Mouse (Mus musculus): ENCODE results near the gene Vmn1r45. TPM values are rescaled to one million over a fixed set of nuclear protein-coding genes. Genes with fewer than 3 reads are reported as not detected.
"Not testable (repeated sequence)": the region's sequence is repeated elsewhere in the genome, so short reads cannot be mapped to it uniquely, and the experiment has no call there.

Vmn1r45 gene
- polyA plus RNA-seq (2011; ENCODE audit: insufficient read depth, insufficient read length, low read depth, missing spikeins): not detected in 2 replicates

DNA sequence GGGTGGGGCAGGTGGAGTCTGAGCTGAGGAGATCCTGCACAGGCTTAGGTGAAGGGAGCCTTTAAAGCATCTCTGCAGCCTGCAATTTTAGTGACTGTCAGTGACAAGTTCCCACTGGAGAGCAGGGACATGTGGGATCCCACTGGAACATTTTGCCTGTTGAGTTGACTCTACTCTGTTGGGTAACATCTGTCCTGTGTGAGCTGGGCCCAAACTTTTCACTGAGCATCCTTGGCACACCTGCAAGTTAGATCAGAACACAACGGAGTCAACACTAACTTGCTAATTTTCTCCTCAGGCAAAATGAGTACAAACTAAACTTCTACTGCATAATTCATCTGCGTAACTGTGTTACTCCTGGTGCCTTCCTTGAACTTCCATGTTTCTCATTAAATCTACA, at the start of gene Vmn1r45:
TSS of gene Vmn1r45 (minus strand) at position 101 of the 400 bp plus-strand sequence.
- not testable (repeated sequence) for H3K4me3 ChIP-seq (ENCODE audit: low read depth, low read length); H3K4me1 ChIP-seq (ENCODE audit: control insufficient read depth, insufficient read depth, low read length); H3K9me3 ChIP-seq (replicated peaks; ENCODE audit: control insufficient read depth, insufficient read depth, low read length, poor library complexity, severe bottlenecking); H3K36me3 ChIP-seq (ENCODE audit: control insufficient read depth, insufficient read depth, low read length, poor library complexity, severe bottlenecking); H3K27ac ChIP-seq (ENCODE audit: insufficient read depth, low read length); H3K9ac ChIP-seq (ENCODE audit: low read depth, poor library complexity, severe bottlenecking); H3K27me3 ChIP-seq (ENCODE audit: control insufficient read depth, insufficient read depth, low read length, poor library complexity, severe bottlenecking)

DNA sequence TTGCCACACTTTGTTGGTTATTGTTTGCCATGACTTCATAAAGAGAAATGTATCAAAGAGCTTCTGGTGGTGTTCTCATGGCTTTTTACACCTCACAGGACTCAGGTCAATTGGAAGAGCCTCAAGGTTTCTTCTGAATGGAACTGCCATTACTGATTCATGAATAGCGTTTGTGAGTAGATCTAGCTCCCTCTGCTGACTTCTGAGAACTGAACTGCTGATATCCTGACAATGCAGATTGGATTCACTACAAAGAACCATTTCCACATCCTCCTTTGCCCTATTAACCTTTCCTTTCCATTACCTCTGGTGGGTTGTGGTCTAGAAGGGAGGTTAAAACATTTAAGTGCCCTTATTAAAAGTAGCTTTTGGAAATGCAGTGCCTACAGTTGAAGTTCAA, 45.6 kb upstream of the Vmn1r45 start:
- Histone ChIP-seq H3K27ac (ENCODE audit: insufficient read depth, low read length) (no peak overlapping the region), H3K36me3 (ENCODE audit: control insufficient read depth, insufficient read depth, low read length, poor library complexity, severe bottlenecking) (no peaks in the 10 kb centered on the region), H3K9ac (ENCODE audit: low read depth, poor library complexity, severe bottlenecking) (no peak overlapping the region), H3K4me3 (ENCODE audit: low read depth, low read length) (no peak overlapping the region), H3K4me1 (ENCODE audit: control insufficient read depth, insufficient read depth, low read length) (no peaks in the 10 kb centered on the region), H3K27me3 (ENCODE audit: control insufficient read depth, insufficient read depth, low read length, poor library complexity, severe bottlenecking) (no peaks in the 10 kb centered on the region), H3K9me3 (replicated peaks; ENCODE audit: control insufficient read depth, insufficient read depth, low read length, poor library complexity, severe bottlenecking) (no peaks in the 10 kb centered on the region)
- TF ChIP-seq EP300 (IDR thresholded peaks at IDR 0.05; ENCODE audit: insufficient read depth, low read depth, low read length) (no peak), CTCF (IDR thresholded peaks at IDR 0.05; ENCODE audit: low read depth, low read length) (no peak), POLR2A (IDR thresholded peaks at IDR 0.05; ENCODE audit: insufficient read depth, low read length) (no peak)

GRCm38 (mm10) chr6:89969013-89969412, 28.6 kb upstream of the Vmn1r45 start, which contains the start of gene Vmn1r46:
Gene Vmn1r46 (plus strand): TSS chr6:89969313.
- Histone ChIP-seq H3K27me3 (ENCODE audit: control insufficient read depth, insufficient read depth, low read length, poor library complexity, severe bottlenecking) (no peaks in the 10 kb centered on the region), H3K9ac (ENCODE audit: low read depth, poor library complexity, severe bottlenecking) (no peak within 1 kb of the TSS), H3K27ac (ENCODE audit: insufficient read depth, low read length) (no peak within 1 kb of the TSS), H3K9me3 (replicated peaks; ENCODE audit: control insufficient read depth, insufficient read depth, low read length, poor library complexity, severe bottlenecking) (no peaks in the 10 kb centered on the region), H3K4me1 (ENCODE audit: control insufficient read depth, insufficient read depth, low read length) (no peaks in the 10 kb centered on the region), H3K36me3 (ENCODE audit: control insufficient read depth, insufficient read depth, low read length, poor library complexity, severe bottlenecking) (no peaks in the 10 kb centered on the region), H3K4me3 (ENCODE audit: low read depth, low read length) (no peak within 1 kb of the TSS)
- TF ChIP-seq POLR2A (IDR thresholded peaks at IDR 0.05; ENCODE audit: insufficient read depth, low read length) (no peak), EP300 (IDR thresholded peaks at IDR 0.05; ENCODE audit: insufficient read depth, low read depth, low read length) (no peak), CTCF (IDR thresholded peaks at IDR 0.05; ENCODE audit: low read depth, low read length) (no peak)

- H3K27me3 ChIP-seq (ENCODE audit: control insufficient read depth, insufficient read depth, low read length, poor library complexity, severe bottlenecking): no peaks in the 10 kb centered on the region
- H3K27ac ChIP-seq (ENCODE audit: insufficient read depth, low read length): no peak overlapping the region
- no peaks in the 10 kb centered on the region for H3K4me1 ChIP-seq (ENCODE audit: control insufficient read depth, insufficient read depth, low read length)
- TF ChIP-seq EP300 (IDR thresholded peaks at IDR 0.05; ENCODE audit: insufficient read depth, low read depth, low read length) (no peak), CTCF (IDR thresholded peaks at IDR 0.05; ENCODE audit: low read depth, low read length) (no peak), POLR2A (IDR thresholded peaks at IDR 0.05; ENCODE audit: insufficient read depth, low read length) (no peak)
- H3K9me3 ChIP-seq (replicated peaks; ENCODE audit: control insufficient read depth, insufficient read depth, low read length, poor library complexity, severe bottlenecking): no peaks in the 10 kb centered on the region
- no peak overlapping the region for H3K4me3 ChIP-seq (ENCODE audit: low read depth, low read length)
- H3K36me3 ChIP-seq (ENCODE audit: control insufficient read depth, insufficient read depth, low read length, poor library complexity, severe bottlenecking): no peaks in the 10 kb centered on the region
- no peak overlapping the region for H3K9ac ChIP-seq (ENCODE audit: low read depth, poor library complexity, severe bottlenecking)
These were observed 25.9 kb upstream of the Vmn1r45 start for GRCm38 (mm10) chr6:89966341-89966740.

DNA sequence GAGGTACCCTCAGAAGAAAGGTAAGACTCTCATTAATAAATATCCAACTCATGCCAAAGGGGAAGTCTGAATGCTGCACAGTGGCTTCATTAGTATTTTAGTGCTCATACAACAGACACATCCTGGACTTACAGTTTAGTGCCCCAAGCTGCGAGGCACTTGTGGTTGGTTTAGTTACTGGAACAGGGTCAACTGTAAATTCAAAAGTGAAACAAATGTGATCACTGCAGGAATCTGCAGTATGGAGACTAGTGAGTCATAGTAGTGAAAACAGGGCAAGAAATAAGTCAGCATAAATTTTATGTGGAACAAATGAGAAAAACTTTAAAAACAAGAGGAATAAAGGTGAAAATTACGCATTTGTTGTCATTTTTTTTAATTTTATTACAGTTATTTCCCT, 13.2 kb upstream of the Vmn1r45 start:
- H3K27me3 ChIP-seq (ENCODE audit: control insufficient read depth, insufficient read depth, low read length, poor library complexity, severe bottlenecking): no peaks in the 10 kb centered on the region
- no peaks in the 10 kb centered on the region for H3K4me1 ChIP-seq (ENCODE audit: control insufficient read depth, insufficient read depth, low read length)
- no peak overlapping the region for H3K9ac ChIP-seq (ENCODE audit: low read depth, poor library complexity, severe bottlenecking)
- TF ChIP-seq EP300 (IDR thresholded peaks at IDR 0.05; ENCODE audit: insufficient read depth, low read depth, low read length) (no peak), CTCF (IDR thresholded peaks at IDR 0.05; ENCODE audit: low read depth, low read length) (no peak), POLR2A (IDR thresholded peaks at IDR 0.05; ENCODE audit: insufficient read depth, low read length) (no peak)
- no peaks in the 10 kb centered on the region for H3K9me3 ChIP-seq (replicated peaks; ENCODE audit: control insufficient read depth, insufficient read depth, low read length, poor library complexity, severe bottlenecking)
- H3K27ac ChIP-seq (ENCODE audit: insufficient read depth, low read length): no peak overlapping the region
- no peaks in the 10 kb centered on the region for H3K36me3 ChIP-seq (ENCODE audit: control insufficient read depth, insufficient read depth, low read length, poor library complexity, severe bottlenecking)
- no peak overlapping the region for H3K4me3 ChIP-seq (ENCODE audit: low read depth, low read length)

DNA sequence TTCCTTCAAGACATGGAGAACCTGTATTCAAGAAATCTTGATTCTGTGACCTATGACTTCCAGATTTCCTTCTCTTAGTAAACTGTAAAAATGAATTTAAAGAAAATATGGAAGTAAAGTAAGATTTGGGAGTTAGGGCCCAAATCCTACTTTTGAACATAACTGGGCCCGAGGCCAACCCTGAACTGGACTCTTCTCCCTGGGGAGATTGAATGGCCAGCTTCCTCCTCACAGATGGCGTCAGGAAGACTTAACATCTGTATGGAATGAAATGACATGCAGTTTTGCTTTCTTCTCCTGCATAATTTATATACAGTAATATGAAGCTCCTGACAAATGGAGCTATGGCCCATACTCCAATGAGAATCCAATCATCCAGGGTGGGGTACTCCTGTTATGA, 528 bp upstream of the Vmn1r45 start:
- TF ChIP-seq EP300 (IDR thresholded peaks at IDR 0.05; ENCODE audit: insufficient read depth, low read depth, low read length): no peak
- TF ChIP-seq POLR2A (IDR thresholded peaks at IDR 0.05; ENCODE audit: insufficient read depth, low read length): no peak
- no peak for TF ChIP-seq CTCF (IDR thresholded peaks at IDR 0.05; ENCODE audit: low read depth, low read length)
- no peaks in the 10 kb centered on the region for H3K4me1 ChIP-seq (ENCODE audit: control insufficient read depth, insufficient read depth, low read length)
- H3K4me3 ChIP-seq (ENCODE audit: low read depth, low read length): no peak overlapping the region
- H3K9me3 ChIP-seq (replicated peaks; ENCODE audit: control insufficient read depth, insufficient read depth, low read length, poor library complexity, severe bottlenecking): 0 out of 2 replicates have a peak, but pooled peaks cover 6% of the 10 kb centered on the region
- H3K9ac ChIP-seq (ENCODE audit: low read depth, poor library complexity, severe bottlenecking): no peak overlapping the region
- H3K27me3 ChIP-seq (ENCODE audit: control insufficient read depth, insufficient read depth, low read length, poor library complexity, severe bottlenecking): no peaks in the 10 kb centered on the region
- H3K36me3 ChIP-seq (ENCODE audit: control insufficient read depth, insufficient read depth, low read length, poor library complexity, severe bottlenecking): no peaks in the 10 kb centered on the region
- H3K27ac ChIP-seq (ENCODE audit: insufficient read depth, low read length): no peak overlapping the region
